Mouse (Mus musculus) T-helper 1 cell (primary cell): Measurements from ENCODE around the gene Adamts7.

Experiments used
- in situ Hi-C: fragments of 300-600 bp; cut with MboI, MseI; formaldehyde crosslinking; loops from one replicate; pipeline ENCODE4 v1.15.1; 2025; ENCODE audit warnings: high pct_unique_total_duplicates

Adamts7 gene

GRCm38 (mm10) chr9:90197116-90197665, 34.3 kb downstream of the Adamts7 start:
- in situ Hi-C loops = loop anchor here (10.0 kb wide), 1 partner anchor 1178 kb away; no protein-coding TSS in a partner anchor

GRCm38 (mm10) chr9:90197866-90198383, 35.1 kb downstream of the Adamts7 start:
- in situ Hi-C loops = loop anchor here (10.0 kb wide), 1 partner anchor 1177 kb away; no protein-coding TSS in a partner anchor

- in situ Hi-C loops = loop anchor here (10.0 kb wide), 1 partner anchor 1176 kb away; no protein-coding TSS in a partner anchor
Observed at GRCm38 (mm10) chr9:90198531-90199449, 35.9 kb downstream of the Adamts7 start.

- in situ Hi-C loops = loop anchor here (10.0 kb wide), 1 partner anchor 1175 kb away; no protein-coding TSS in a partner anchor
Observed at GRCm38 (mm10) chr9:90199611-90200010, 36.7 kb downstream of the Adamts7 start.

GRCm38 (mm10) chr9:90200501-90200900, 37.6 kb downstream of the Adamts7 start:
- in situ Hi-C loops = no loop called here

- in situ Hi-C loops = no loop called here
Observed at GRCm38 (mm10) chr9:90201096-90201495, 38.2 kb downstream of the Adamts7 start.

GRCm38 (mm10) chr9:90201541-90201940, 38.7 kb downstream of the Adamts7 start:
- in situ Hi-C loops = no loop called here

GRCm38 (mm10) chr9:90203233-90203632, 40.4 kb downstream of the Adamts7 start:
- in situ Hi-C loops = no loop called here

- in situ Hi-C loops = no loop called here
Observed at GRCm38 (mm10) chr9:90204396-90204915, 41.6 kb downstream of the Adamts7 start.

GRCm38 (mm10) chr9:90206500-90206899, 43.6 kb downstream of the Adamts7 start:
- in situ Hi-C loops = loop anchor here (5.0 kb wide), 1 partner anchor 246 kb away; no protein-coding TSS in a partner anchor

- in situ Hi-C loops = loop anchor here (5.0 kb wide), 1 partner anchor 244 kb away; no protein-coding TSS in a partner anchor
Observed at GRCm38 (mm10) chr9:90207808-90208207, 44.9 kb downstream of the Adamts7 start.

GRCm38 (mm10) chr9:90208655-90209054, 45.8 kb downstream of the Adamts7 start:
- in situ Hi-C loops = loop anchor here (5.0 kb wide), 1 partner anchor 244 kb away; no protein-coding TSS in a partner anchor

- in situ Hi-C loops = no loop called here
Observed at GRCm38 (mm10) chr9:90213127-90213526, 50.3 kb downstream of the Adamts7 start.

GRCm38 (mm10) chr9:90216259-90217001, 53.6 kb downstream of the Adamts7 start:
- in situ Hi-C loops = no loop called here

- in situ Hi-C loops = no loop called here
Observed at GRCm38 (mm10) chr9:90217501-90217900, 54.6 kb downstream of the Adamts7 start.

GRCm38 (mm10) chr9:90222275-90222674, 59.4 kb downstream of the Adamts7 start:
- in situ Hi-C loops = loop anchor here (10.0 kb wide), 1 partner anchor 893 kb away; no protein-coding TSS in a partner anchor

GRCm38 (mm10) chr9:90226081-90226741, 63.3 kb downstream of the Adamts7 start:
- in situ Hi-C loops = loop anchor here (10.0 kb wide), 1 partner anchor 889 kb away; no protein-coding TSS in a partner anchor

- in situ Hi-C loops = loop anchor here (10.0 kb wide), 1 partner anchor 888 kb away; no protein-coding TSS in a partner anchor
Observed at GRCm38 (mm10) chr9:90226742-90227096, 63.9 kb downstream of the Adamts7 start.

- in situ Hi-C loops = loop anchor here (10.0 kb wide), 1 partner anchor 888 kb away; no protein-coding TSS in a partner anchor
Observed at GRCm38 (mm10) chr9:90227171-90227570, 64.3 kb downstream of the Adamts7 start.
